Mouse (Mus musculus) spleen, postnatal 10 days (tissue): ENCODE results near the gene Myl4.
"Not testable (repeated sequence)": the region's sequence is repeated elsewhere in the genome, so short reads cannot be mapped to it uniquely, and the experiment has no call there.

Source experiments
- DNase-seq, 2 experiments: peaks; one replicate each; pipeline ENCODE4 v3.0.0; 2021 to 2022; ENCODE audit warnings: low spot score in 2 of 2

Myl4 gene

GRCm38 (mm10) chr11:104550406-104550974, at the start of gene Myl4, which contains the start of gene Cdc27:
TSS of gene Myl4 (plus strand) at chr11:104550663.
TSS of gene Cdc27 (minus strand) at chr11:104550620.
- peak; percentile 99 to 100 for DNase-seq

GRCm38 (mm10) chr11:104508455-104508854, 42.0 kb upstream of the Myl4 start:
- DNase-seq: no peak

GRCm38 (mm10) chr11:104510606-104511005, 39.9 kb upstream of the Myl4 start:
- DNase-seq: peak in 1 of 2 experiments; percentile 55

- no peak for DNase-seq
Measured at GRCm38 (mm10) chr11:104512436-104512835, 38.0 kb upstream of the Myl4 start.

- DNase-seq: no peak
Measured at GRCm38 (mm10) chr11:104525935-104526334, 24.5 kb upstream of the Myl4 start.

GRCm38 (mm10) chr11:104536843-104537242, 13.6 kb upstream of the Myl4 start:
- DNase-seq: no peak

GRCm38 (mm10) chr11:104537945-104538555, 12.4 kb upstream of the Myl4 start:
- DNase-seq: no peak

GRCm38 (mm10) chr11:104539811-104540210, 10.7 kb upstream of the Myl4 start:
- no peak for DNase-seq

- DNase-seq: not testable (repeated sequence)
Measured at GRCm38 (mm10) chr11:104543337-104543736, 7.1 kb upstream of the Myl4 start.

GRCm38 (mm10) chr11:104544507-104544906, 6.0 kb upstream of the Myl4 start:
- DNase-seq: no peak

- DNase-seq: no peak
Measured at GRCm38 (mm10) chr11:104547502-104547901, 3.0 kb upstream of the Myl4 start.

- peak; percentile 56 to 79 for DNase-seq
Measured at GRCm38 (mm10) chr11:104549438-104550405, 741 bp upstream of the Myl4 start.

- DNase-seq: no peak
Measured at GRCm38 (mm10) chr11:104558065-104558464, 7.6 kb downstream of the Myl4 start.

GRCm38 (mm10) chr11:104558651-104559403, 8.4 kb downstream of the Myl4 start:
- DNase-seq: no peak

- DNase-seq: no peak
Measured at GRCm38 (mm10) chr11:104560971-104561370, 10.5 kb downstream of the Myl4 start.

- DNase-seq: no peak
Measured at GRCm38 (mm10) chr11:104563496-104563895, 13.0 kb downstream of the Myl4 start.

GRCm38 (mm10) chr11:104565172-104565571, 14.7 kb downstream of the Myl4 start:
- no peak for DNase-seq

- DNase-seq: no peak
Measured at GRCm38 (mm10) chr11:104566097-104566496, 15.6 kb downstream of the Myl4 start.

GRCm38 (mm10) chr11:104566796-104567195, 16.3 kb downstream of the Myl4 start:
- no peak for DNase-seq

GRCm38 (mm10) chr11:104567736-104568135, 17.3 kb downstream of the Myl4 start:
- no peak for DNase-seq

GRCm38 (mm10) chr11:104568326-104568725, 17.9 kb downstream of the Myl4 start:
- DNase-seq: no peak

GRCm38 (mm10) chr11:104570515-104570914, 20.1 kb downstream of the Myl4 start:
- DNase-seq: not testable (repeated sequence)
